Mouse (Mus musculus): Measurements from ENCODE around the gene Kdf1. TPM values are rescaled to one million over a fixed set of nuclear protein-coding genes. Genes with fewer than 3 reads are reported as not detected.

Kdf1 gene
- 0.45 and 0.70 TPM in 2 replicates for polyA plus RNA-seq (2015; fragmentation: Nextera tagmentation; extraction: Ambion mirVana)

DNA sequence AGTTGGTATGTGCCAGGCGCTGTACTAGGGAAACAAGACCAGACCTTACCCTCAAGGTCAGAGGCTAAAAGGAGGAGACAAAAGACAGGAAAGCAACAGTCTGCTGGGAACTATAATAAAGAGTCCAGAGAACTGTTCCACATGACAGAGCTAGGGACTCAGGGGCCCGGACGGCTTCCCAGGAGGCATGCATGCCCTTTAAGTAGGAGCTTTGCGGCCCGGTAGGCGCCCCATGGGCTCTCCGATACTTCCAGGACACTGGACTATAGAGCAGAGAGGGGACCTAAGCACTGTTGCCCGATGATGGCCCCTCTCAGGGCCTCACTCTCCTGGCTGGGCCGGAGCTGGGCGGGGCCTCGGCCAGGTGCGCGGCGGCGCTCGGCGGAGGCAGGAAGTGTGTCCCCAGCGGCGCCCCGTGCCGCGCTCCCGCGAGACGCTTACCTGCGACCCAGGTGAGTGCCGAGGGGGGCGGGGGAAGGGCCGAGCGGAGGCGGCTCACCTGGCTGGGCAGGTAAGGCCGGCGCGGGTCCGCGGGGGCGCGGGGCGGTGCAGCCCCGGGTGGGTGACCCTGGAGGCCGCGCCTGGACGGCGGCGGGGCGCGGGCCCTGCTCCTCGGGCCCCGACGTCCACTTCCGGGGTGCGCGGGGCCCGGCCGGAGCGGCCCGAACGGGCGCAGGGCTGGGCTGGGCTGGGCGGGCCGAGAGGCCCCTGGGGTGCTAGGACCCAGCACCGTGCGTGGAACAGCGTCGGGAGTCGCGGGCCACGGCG lies at the start of gene Kdf1:
Gene Kdf1, plus strand, starts transcription at position 363 of the 768 bp plus-strand sequence.
- no peaks in the 10 kb centered on the region for H3K36me3 ChIP-seq

GRCm38 (mm10) chr4:133469122-133469521 lies 49.6 kb upstream of the Kdf1 start:
- Histone ChIP-seq H3K27me3 (peaks cover 23% of the 10 kb centered on the region), H3K9me3 (replicated peaks) (no peaks in the 10 kb centered on the region; the same call in 1 of the 2 replicates), H3K4me3 (replicated peaks) (no peak overlapping the region), H3K36me3 (no peaks in the 10 kb centered on the region), H3K4me1 (replicated peaks) (peaks cover 12% of the 10 kb centered on the region), H3K27ac (no peak overlapping the region), H3K4me2 (no peak overlapping the region), H3K9ac (no peak overlapping the region)
- DNase-seq (no peak), ATAC-seq (ENCODE audit: low read depth) (no peak)
- 20% methylated on average over 12 of the region's 12 CpGs for WGBS (ENCODE audit: insufficient replicate concordance)

More for the DNA sequence above, at the start of gene Kdf1:
- Histone ChIP-seq H3K4me1 (replicated peaks) (peaks cover 7% of the 10 kb centered on the region; the same call in 1 of the 2 replicates), H3K4me2 (peak within 1 kb of the TSS; percentile 66), H3K9ac (peak within 1 kb of the TSS; percentile 33), H3K4me3 (replicated peaks) (peak within 1 kb of the TSS; percentile 57), H3K27me3 (peaks cover 64% of the 10 kb centered on the region), H3K27ac (no peak within 1 kb of the TSS), H3K9me3 (replicated peaks) (no peaks in the 10 kb centered on the region)
- 8% methylated on average over 63 of the region's 69 CpGs for WGBS (ENCODE audit: insufficient replicate concordance)
- DNase-seq (no peak), ATAC-seq (ENCODE audit: low read depth) (peak; percentile 12; the same call in 1 of the 2 replicates)

DNA sequence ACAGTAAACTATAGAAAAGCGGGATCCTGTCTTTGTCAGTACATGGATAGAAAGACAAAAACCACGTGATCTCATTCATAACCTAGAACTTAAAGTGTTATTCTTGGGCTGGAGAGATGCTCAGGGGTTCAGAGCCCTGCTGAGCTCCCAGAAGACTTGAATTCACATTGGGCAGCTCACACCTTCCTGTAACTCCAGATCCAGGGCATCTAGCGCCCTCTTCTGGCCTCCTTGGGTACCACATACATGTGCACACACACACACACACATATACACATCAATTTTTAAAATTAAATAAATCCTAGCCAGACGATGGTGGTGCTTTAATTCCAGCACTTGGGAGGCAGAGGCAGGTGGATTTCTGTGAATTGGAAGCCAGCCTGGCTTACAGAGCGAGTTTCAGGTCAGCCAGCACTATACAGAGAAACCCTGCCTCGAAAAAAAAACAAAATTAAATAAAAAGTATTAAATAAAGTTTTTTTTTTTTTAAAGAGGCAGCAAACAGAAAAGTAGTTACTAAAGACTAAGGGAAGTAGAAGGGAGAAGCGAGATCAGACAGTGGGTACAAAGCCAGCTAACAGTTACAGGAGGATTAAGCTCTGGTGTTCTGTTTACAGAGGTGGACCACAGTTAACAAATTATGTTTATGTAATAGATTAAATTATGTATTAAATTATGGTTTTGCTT lies 47.5 kb upstream of the Kdf1 start:
- Histone ChIP-seq H3K4me2 (no peak overlapping the region), H3K9ac (no peak overlapping the region), H3K36me3 (no peaks in the 10 kb centered on the region), H3K27me3 (peaks cover 40% of the 10 kb centered on the region), H3K4me3 (replicated peaks) (no peak overlapping the region), H3K9me3 (replicated peaks) (no peaks in the 10 kb centered on the region; the same call in 1 of the 2 replicates), H3K27ac (no peak overlapping the region), H3K4me1 (replicated peaks) (peaks cover 12% of the 10 kb centered on the region)
- no peak for ATAC-seq (ENCODE audit: low read depth)
- 65% methylated on average over 7 of the region's 7 CpGs for WGBS (ENCODE audit: insufficient replicate concordance)
- no peak for DNase-seq

- no peaks in the 10 kb centered on the region for H3K36me3 ChIP-seq
- H3K4me1 ChIP-seq (replicated peaks), result 0 out of 2 replicates have a peak, but pooled peaks cover under 1% of the 10 kb centered on the region
- no peak overlapping the region for H3K9ac ChIP-seq
- ATAC-seq (ENCODE audit: low read depth), result no peak
- no peak for DNase-seq
- peaks cover 50% of the 10 kb centered on the region for H3K27me3 ChIP-seq
- H3K9me3 ChIP-seq (replicated peaks), result no peaks in the 10 kb centered on the region; the same call in 1 of the 2 replicates
- no peak overlapping the region for H3K4me3 ChIP-seq (replicated peaks)
- 61% methylated on average over 2 of the region's 2 CpGs for WGBS (ENCODE audit: insufficient replicate concordance)
- H3K27ac ChIP-seq, result no peak overlapping the region
- H3K4me2 ChIP-seq, result no peak overlapping the region
These were observed 44.9 kb upstream of the Kdf1 start for GRCm38 (mm10) chr4:133473833-133474232.

- peak within 1 kb of the TSS; percentile 51; the same call in 1 of the 2 replicates for H3K9ac ChIP-seq
- ATAC-seq (ENCODE audit: low read depth), result peak; percentile 98
These were observed 39.1 kb upstream of the Kdf1 start, which contains the start of gene Tent5b for GRCm38 (mm10) chr4:133479458-133480184. Gene Tent5b, plus strand, starts transcription at chr4:133480132.

GRCm38 (mm10) chr4:133480185-133480537 lies 38.6 kb upstream of the Kdf1 start:
- H3K4me2 ChIP-seq, result peak overlapping the region; percentile 77
- 3% methylated on average over 34 of the region's 34 CpGs for WGBS (ENCODE audit: insufficient replicate concordance)
- ATAC-seq (ENCODE audit: low read depth), result no peak; the same call in 1 of the 2 replicates

More at GRCm38 (mm10) chr4:133479458-133480184, 39.1 kb upstream of the Kdf1 start, which contains the start of gene Tent5b:
- peaks cover 93% of the 10 kb centered on the region for H3K27me3 ChIP-seq
- H3K4me2 ChIP-seq, result peak within 1 kb of the TSS; percentile 77
- H3K27ac ChIP-seq, result no peak within 1 kb of the TSS
- H3K4me3 ChIP-seq (replicated peaks), result peak within 1 kb of the TSS; percentile 53
- no peaks in the 10 kb centered on the region for H3K36me3 ChIP-seq
- 4% methylated on average over 29 of the region's 29 CpGs for WGBS (ENCODE audit: insufficient replicate concordance)
- no peaks in the 10 kb centered on the region for H3K9me3 ChIP-seq (replicated peaks)
- peaks cover 21% of the 10 kb centered on the region for H3K4me1 ChIP-seq (replicated peaks)
- peak; percentile 93 for DNase-seq

DNA sequence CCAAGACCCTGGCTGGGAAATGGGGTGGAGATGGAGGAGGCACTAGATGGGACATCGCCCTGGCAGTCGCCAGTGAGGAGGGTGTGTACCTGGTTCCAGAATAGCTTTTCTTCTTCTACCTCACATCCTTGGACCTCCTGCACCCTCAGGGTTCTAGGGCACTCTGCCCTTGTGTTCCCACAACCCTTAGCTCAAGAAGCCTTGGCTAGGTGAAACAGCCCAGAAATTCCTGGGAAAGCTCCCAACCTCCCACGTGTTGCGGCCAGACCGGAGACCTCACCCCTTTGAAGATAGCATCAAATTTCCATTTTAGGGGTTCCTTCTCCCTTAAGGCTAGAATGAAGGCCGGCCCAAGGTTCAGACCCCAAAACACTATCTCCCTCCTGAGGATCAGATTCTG lies 38.0 kb upstream of the Kdf1 start:
- Histone ChIP-seq H3K4me3 (replicated peaks) (peak overlapping the region; percentile 53), H3K36me3 (no peaks in the 10 kb centered on the region), H3K4me1 (replicated peaks) (peaks cover 22% of the 10 kb centered on the region), H3K27me3 (peaks cover 92% of the 10 kb centered on the region), H3K9ac (no peak overlapping the region), H3K4me2 (peak overlapping the region; percentile 77; the same call in 1 of the 2 replicates), H3K9me3 (replicated peaks) (no peaks in the 10 kb centered on the region), H3K27ac (no peak overlapping the region)
- DNase-seq, result no peak
- ATAC-seq (ENCODE audit: low read depth), result no peak
- WGBS (ENCODE audit: insufficient replicate concordance), result 45% methylated on average over 6 of the region's 6 CpGs

More at GRCm38 (mm10) chr4:133480185-133480537, 38.6 kb upstream of the Kdf1 start:
- H3K4me1 ChIP-seq (replicated peaks), result peaks cover 22% of the 10 kb centered on the region
- H3K9ac ChIP-seq, result peak overlapping the region; percentile 51; the same call in 1 of the 2 replicates
- H3K36me3 ChIP-seq, result no peaks in the 10 kb centered on the region
- peak overlapping the region; percentile 53 for H3K4me3 ChIP-seq (replicated peaks)
- H3K27ac ChIP-seq, result no peak overlapping the region
- no peak for DNase-seq
- peaks cover 93% of the 10 kb centered on the region for H3K27me3 ChIP-seq
- no peaks in the 10 kb centered on the region for H3K9me3 ChIP-seq (replicated peaks)

DNA sequence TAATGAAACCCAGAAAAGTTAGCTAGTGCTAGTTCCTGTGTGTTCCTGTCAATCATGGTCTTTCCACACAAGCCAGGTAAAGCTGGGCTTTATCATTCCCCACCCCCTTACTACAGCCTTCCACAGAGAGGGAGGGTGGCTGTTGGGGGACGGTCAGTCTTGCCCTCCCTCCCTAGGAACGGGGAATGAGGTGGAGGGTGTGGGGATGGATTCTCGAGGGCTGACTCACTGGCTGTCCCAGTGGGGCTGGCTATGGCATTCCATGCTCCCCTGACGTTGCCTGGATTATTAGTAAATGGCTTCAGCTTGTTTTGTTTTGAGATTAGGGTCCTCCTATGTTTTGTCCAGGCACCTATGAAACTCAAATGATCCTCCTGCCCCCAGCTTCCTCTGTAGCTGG lies 37.3 kb upstream of the Kdf1 start:
- no peak overlapping the region for H3K27ac ChIP-seq
- no peak overlapping the region for H3K9ac ChIP-seq
- peaks cover 22% of the 10 kb centered on the region for H3K4me1 ChIP-seq (replicated peaks)
- no peaks in the 10 kb centered on the region for H3K36me3 ChIP-seq
- 28% methylated on average over 4 of the region's 4 CpGs for WGBS (ENCODE audit: insufficient replicate concordance)
- H3K4me3 ChIP-seq (replicated peaks), result no peak overlapping the region
- no peaks in the 10 kb centered on the region for H3K9me3 ChIP-seq (replicated peaks)
- ATAC-seq (ENCODE audit: low read depth) (no peak), DNase-seq (no peak)
- no peak overlapping the region for H3K4me2 ChIP-seq
- H3K27me3 ChIP-seq, result peaks cover 86% of the 10 kb centered on the region

- Histone ChIP-seq H3K27me3 (peaks cover 76% of the 10 kb centered on the region), H3K9me3 (replicated peaks) (no peaks in the 10 kb centered on the region)
- no peak for ATAC-seq (ENCODE audit: low read depth)
These were observed 36.3 kb upstream of the Kdf1 start for GRCm38 (mm10) chr4:133482479-133482878.

DNA sequence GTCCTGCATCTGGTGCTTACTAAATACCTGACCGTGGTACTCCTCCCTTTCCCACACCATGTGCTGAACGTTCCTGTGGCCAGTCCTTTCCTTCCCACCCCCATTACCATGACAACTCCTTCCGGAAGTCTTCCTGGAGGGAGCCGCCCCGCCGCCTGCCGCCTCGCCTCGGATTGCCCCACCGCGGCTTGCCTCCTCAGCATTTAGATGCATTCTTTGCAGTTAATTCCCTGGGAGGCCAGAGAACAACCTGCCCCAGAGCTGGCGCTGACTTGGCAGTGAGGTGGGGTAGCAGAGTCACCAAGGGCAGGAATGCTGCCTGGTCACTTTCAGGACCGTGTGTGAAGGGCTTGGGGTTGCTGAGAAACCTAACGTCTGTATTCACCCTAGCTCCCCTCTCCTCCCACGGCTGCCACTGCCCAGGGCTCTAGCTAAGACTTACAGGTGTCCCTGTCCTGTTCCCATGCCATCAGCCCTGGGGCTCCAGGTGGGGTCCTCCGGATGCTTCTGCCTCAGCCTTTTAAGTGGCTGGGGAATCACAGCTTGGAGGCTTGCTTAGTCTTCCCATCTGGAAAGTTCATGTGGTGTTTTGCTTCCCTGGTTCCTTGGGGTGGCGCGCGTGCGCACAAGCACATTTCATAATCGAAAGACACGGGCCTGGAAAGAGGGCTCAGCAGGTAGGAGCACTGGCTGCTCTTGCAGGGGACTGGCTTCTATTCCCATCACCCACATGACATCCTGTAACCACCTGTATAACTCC lies 34.3 kb upstream of the Kdf1 start:
- H3K4me2 ChIP-seq, result peak overlapping the region; percentile 19; the same call in 1 of the 2 replicates
- no peak overlapping the region for H3K27ac ChIP-seq
- no peaks in the 10 kb centered on the region for H3K36me3 ChIP-seq
- peaks cover 57% of the 10 kb centered on the region for H3K27me3 ChIP-seq
- ATAC-seq (ENCODE audit: low read depth) (no peak), DNase-seq (no peak)
- H3K4me1 ChIP-seq (replicated peaks), result peaks cover 39% of the 10 kb centered on the region
- 13% methylated on average over 22 of the region's 22 CpGs for WGBS (ENCODE audit: insufficient replicate concordance)
- 0 out of 2 replicates have a peak overlapping the region, but pooled peaks have one; percentile 13 for H3K9ac ChIP-seq
- no peaks in the 10 kb centered on the region for H3K9me3 ChIP-seq (replicated peaks)
- no peak overlapping the region for H3K4me3 ChIP-seq (replicated peaks)

More at GRCm38 (mm10) chr4:133482479-133482878, 36.3 kb upstream of the Kdf1 start:
- Histone ChIP-seq H3K4me2 (no peak overlapping the region), H3K27ac (no peak overlapping the region), H3K36me3 (no peaks in the 10 kb centered on the region), H3K4me3 (replicated peaks) (no peak overlapping the region), H3K9ac (no peak overlapping the region), H3K4me1 (replicated peaks) (peaks cover 22% of the 10 kb centered on the region)
- 69% methylated on average over 3 of the region's 3 CpGs for WGBS (ENCODE audit: insufficient replicate concordance)
- DNase-seq, result no peak
